Mouse (Mus musculus) limb, embryonic 15.5 days (tissue): Measurements from ENCODE around the gene Bloc1s3. TPM values are rescaled to one million over a fixed set of nuclear protein-coding genes. Genes with fewer than 3 reads are reported as not detected.
A peak's percentile ranks its signal among the peaks of the same experiment; 100 is the strongest.

ENCODE experiments used
- ATAC-seq: fragments of 200-750 bp; cut with Nextera tagmentation; 2 replicates; pipeline ENCODE4 v1.8.0; 2017; ENCODE audit warnings: low read depth, moderate TSS enrichment; ENCODE audit not compliant: insufficient number of reproducible peaks, low FRiP score, low TSS enrichment
- H3K27ac ChIP-seq: fragments of 300-500 bp; sonication (generic); 2 replicates; pipeline ENCODE4 v1.5.1; 2015; ENCODE audit warnings: moderate library complexity, mild to moderate bottlenecking, inconsistent platforms
- H3K27me3 ChIP-seq: fragments of 300-500 bp; sonication (generic); 2 replicates; pipeline ENCODE4 v1.6.1; 2015; ENCODE audit warnings: inconsistent platforms
- H3K36me3 ChIP-seq: fragments of 300-500 bp; sonication (generic); 2 replicates; pipeline ENCODE4 v1.6.1; 2015; ENCODE audit warnings: inconsistent platforms
- H3K4me1 ChIP-seq: fragments of 300-500 bp; sonication (generic); 2 replicates; pipeline ENCODE4 v1.6.1; 2015; ENCODE audit warnings: inconsistent platforms
- H3K4me2 ChIP-seq: fragments of 300-500 bp; sonication (generic); 2 replicates; pipeline ENCODE4 v1.6.1; 2015; ENCODE audit warnings: mild to moderate bottlenecking, inconsistent platforms
- H3K4me3 ChIP-seq: fragments of 300-500 bp; sonication (generic); 2 replicates; pipeline ENCODE4 v1.5.1; 2015; ENCODE audit warnings: mild to moderate bottlenecking, inconsistent platforms
- H3K9ac ChIP-seq: fragments of 300-500 bp; sonication (generic); 2 replicates; pipeline ENCODE4 v1.6.1; 2015; ENCODE audit warnings: inconsistent platforms
- H3K9me3 ChIP-seq: fragments of 300-500 bp; sonication (generic); 2 replicates; pipeline ENCODE4 v1.6.1; 2016; ENCODE audit warnings: inconsistent platforms
- WGBS: fragments of 180-500 bp; shearing (Covaris S2); methylation state at CpG from one replicate; pipeline ENCODE4 v1.1.7; 2015; 5-methylcytosine and 5-hydroxymethylcytosine counted together
- polyA plus RNA-seq: library from polyadenylated mRNA; unstranded; fragments of >200 nt; fragmentation: Nextera tagmentation; extraction: Ambion mirVana; gene quantifications from 2 replicates; pipeline ENCODE4 v1.2.1, GENCODE M21; 2015

Gene Bloc1s3
- polyA plus RNA-seq, 1 experiment from 2014 or later, result 2.0 TPM

GRCm38 (mm10) chr7:19540771-19541566 is 32.8 kb upstream of the Bloc1s3 start:
- ATAC-seq, result no peak
- H3K9ac ChIP-seq, result no peak overlapping the region
- H3K9me3 ChIP-seq, result no peaks in the 10 kb centered on the region
- H3K27ac ChIP-seq, result no peak overlapping the region; the same call in 1 of the 2 replicates
- peaks cover 51% of the 10 kb centered on the region for H3K4me1 ChIP-seq
- no peak overlapping the region for H3K4me3 ChIP-seq
- H3K4me2 ChIP-seq, result no peak overlapping the region
- no peaks in the 10 kb centered on the region for H3K27me3 ChIP-seq
- 83% methylated on average over 2 of the region's 2 CpGs for WGBS
- H3K36me3 ChIP-seq, result 0 out of 2 replicates have a peak, but pooled peaks cover 2% of the 10 kb centered on the region

- Histone ChIP-seq H3K9me3 (no peaks in the 10 kb centered on the region), H3K4me2 (no peak overlapping the region), H3K4me3 (no peak overlapping the region), H3K27me3 (no peaks in the 10 kb centered on the region), H3K4me1 (peaks cover 8% of the 10 kb centered on the region; the same call in 1 of the 2 replicates), H3K9ac (no peak overlapping the region), H3K36me3 (peaks cover 62% of the 10 kb centered on the region), H3K27ac (no peak overlapping the region)
- 92% methylated on average over 10 of the region's 10 CpGs for WGBS
- ATAC-seq, result no peak
Observed at GRCm38 (mm10) chr7:19534676-19535075, 26.5 kb upstream of the Bloc1s3 start.

DNA sequence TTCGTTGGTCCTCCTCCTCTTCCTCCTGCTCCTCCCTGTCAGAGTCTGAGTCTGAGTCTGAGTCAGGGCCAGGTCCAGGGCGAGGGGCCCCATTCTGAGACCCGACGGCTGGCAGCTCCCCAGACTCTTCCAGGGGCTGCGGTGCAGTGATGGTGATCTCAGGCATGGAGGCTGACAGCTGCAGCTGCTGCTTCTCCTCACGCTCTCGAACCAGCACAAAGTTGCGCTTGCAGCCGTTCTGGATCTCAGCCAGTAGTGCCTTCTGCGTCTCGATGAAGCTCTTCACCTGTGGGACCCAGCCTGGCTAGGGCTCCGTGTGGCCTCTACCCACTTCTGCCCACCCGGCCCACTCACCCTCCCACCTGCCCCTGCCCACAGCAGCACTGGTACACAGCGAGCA is 24.1 kb upstream of the Bloc1s3 start:
- peaks cover 5% of the 10 kb centered on the region; the same call in 1 of the 2 replicates for H3K4me1 ChIP-seq
- no peaks in the 10 kb centered on the region for H3K9me3 ChIP-seq
- peaks cover 71% of the 10 kb centered on the region for H3K36me3 ChIP-seq
- H3K27ac ChIP-seq, result no peak overlapping the region
- H3K4me2 ChIP-seq, result no peak overlapping the region
- H3K9ac ChIP-seq, result no peak overlapping the region
- 81% methylated on average over 14 of the region's 14 CpGs for WGBS
- no peak overlapping the region for H3K4me3 ChIP-seq
- no peak; the same call in 1 of the 2 replicates for ATAC-seq
- H3K27me3 ChIP-seq, result no peaks in the 10 kb centered on the region

DNA sequence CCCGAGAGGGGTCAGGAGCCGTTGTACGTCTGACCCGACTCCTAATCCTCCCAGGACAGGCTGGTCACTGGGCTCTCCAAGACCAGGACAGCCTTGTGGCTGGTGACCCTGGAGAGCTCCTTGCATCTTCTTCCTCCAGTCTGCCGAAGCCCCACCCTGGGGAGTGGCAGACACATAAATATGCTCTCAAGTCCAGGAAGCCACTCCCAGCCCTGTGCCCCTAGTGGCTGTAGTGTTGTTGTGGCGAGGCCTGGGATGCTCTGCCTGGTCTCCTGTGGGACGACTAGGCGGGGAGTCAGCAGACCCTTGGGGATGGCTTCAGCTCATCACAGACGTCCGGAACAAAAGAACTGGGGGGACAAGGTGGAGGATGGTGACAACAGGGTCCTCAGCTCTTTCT is 22.9 kb upstream of the Bloc1s3 start:
- Histone ChIP-seq H3K4me1 (no peaks in the 10 kb centered on the region), H3K36me3 (peaks cover 69% of the 10 kb centered on the region), H3K9ac (no peak overlapping the region), H3K4me2 (no peak overlapping the region), H3K27me3 (peaks cover 4% of the 10 kb centered on the region; the same call in 1 of the 2 replicates), H3K9me3 (no peaks in the 10 kb centered on the region), H3K4me3 (no peak overlapping the region), H3K27ac (no peak overlapping the region)
- 64% methylated on average over 10 of the region's 10 CpGs for WGBS
- ATAC-seq, result no peak; the same call in 1 of the 2 replicates

DNA sequence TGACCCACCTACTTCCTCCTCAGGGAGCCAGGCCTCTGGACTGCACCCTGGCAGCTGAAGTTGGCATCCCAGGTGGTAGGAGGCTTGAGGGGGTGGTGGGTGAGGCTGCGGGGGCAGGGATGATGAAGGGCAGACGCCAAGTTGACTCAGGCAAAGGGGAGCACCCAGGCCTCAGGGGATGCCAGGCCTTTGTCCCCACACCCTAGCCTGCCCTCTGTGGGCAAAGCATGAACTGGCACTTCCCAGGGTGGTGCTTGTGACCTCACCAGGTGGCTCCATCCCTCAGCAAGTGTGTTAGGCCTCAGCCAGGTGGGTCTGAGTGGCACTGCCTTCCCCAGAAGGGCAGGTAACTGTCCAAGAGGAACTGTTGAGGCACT is 16.9 kb upstream of the Bloc1s3 start:
- Histone ChIP-seq H3K4me3 (no peak overlapping the region), H3K9me3 (no peaks in the 10 kb centered on the region), H3K4me1 (peaks cover 23% of the 10 kb centered on the region), H3K36me3 (peaks cover 13% of the 10 kb centered on the region), H3K4me2 (no peak overlapping the region), H3K27me3 (peaks cover 60% of the 10 kb centered on the region), H3K9ac (no peak overlapping the region), H3K27ac (no peak overlapping the region)
- no peak for ATAC-seq
- 41% methylated on average over 2 of the region's 2 CpGs for WGBS

DNA sequence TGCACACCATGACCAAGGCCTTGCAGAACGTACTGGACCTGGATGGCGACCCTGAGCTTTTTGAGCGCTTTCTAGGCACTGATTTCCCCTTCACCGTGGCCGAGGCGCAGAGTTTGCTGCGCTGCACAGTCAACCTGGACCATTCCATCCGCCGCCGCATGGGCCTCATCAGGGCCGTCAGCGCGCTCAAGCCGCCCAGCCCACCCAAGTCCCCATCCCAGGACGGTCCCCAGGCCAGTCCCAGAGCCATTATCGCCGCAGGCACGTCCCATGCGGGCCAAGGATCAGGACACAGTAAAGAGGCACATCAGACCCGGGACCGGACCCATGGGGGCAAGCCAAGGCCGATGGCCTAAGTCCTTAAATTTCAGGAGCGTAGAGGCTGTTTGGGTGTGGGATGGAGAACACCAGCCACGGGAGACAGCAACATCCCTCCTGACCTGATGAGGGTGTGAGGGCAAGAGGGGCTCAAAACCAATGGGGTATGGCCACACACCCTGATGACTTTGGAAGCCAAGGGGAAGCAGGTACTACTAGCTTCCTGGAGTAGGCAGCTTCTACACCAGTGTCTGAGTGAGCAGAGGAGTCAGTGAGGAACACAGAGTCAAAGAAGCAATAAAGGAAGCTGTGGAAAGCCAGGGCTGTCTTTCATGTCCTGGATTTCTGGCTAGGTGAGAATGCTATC is 16.4 kb upstream of the Bloc1s3 start:
- Histone ChIP-seq H3K9me3 (no peaks in the 10 kb centered on the region), H3K27me3 (peaks cover 66% of the 10 kb centered on the region), H3K9ac (no peak overlapping the region), H3K4me1 (peaks cover 28% of the 10 kb centered on the region), H3K36me3 (peaks cover 8% of the 10 kb centered on the region), H3K4me2 (peak overlapping the region; percentile 92), H3K27ac (no peak overlapping the region), H3K4me3 (peak overlapping the region; percentile 44)
- no peak; the same call in 1 of the 2 replicates for ATAC-seq
- 14% methylated on average over 24 of the region's 24 CpGs for WGBS

DNA sequence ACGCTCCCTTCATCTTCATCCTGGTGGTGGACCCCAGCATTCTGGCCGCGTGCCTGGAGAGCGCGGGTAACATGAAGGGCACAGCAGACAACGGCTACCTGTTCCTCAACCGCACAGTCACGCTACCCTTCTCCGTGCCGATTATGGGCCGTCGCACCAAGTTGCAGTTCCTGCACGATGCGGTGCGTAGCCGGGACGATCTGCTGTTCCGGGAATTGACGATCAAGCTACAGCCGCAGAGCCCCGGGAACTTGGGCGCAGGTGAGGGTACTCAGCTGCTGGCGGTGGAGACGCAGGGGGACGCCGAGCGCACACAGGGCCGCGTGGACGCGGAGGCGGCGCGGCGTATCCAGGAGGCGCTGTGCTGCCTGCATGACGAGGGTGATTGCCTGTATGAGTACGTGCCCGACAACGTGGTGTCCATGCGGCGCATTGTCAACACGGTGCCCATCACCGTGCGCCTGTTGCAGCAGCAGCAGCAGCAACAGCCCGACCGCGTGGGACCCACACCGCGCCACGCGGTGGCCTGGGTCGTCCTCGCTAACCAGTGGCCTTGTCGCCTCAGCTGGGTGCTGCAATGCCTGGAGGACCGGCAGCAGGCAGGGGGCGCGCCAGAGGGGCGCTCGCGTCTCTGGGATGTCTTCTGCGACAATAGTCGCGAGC is 15.7 kb upstream of the Bloc1s3 start:
- H3K9me3 ChIP-seq, result no peaks in the 10 kb centered on the region
- peak overlapping the region; percentile 44 for H3K4me3 ChIP-seq

DNA sequence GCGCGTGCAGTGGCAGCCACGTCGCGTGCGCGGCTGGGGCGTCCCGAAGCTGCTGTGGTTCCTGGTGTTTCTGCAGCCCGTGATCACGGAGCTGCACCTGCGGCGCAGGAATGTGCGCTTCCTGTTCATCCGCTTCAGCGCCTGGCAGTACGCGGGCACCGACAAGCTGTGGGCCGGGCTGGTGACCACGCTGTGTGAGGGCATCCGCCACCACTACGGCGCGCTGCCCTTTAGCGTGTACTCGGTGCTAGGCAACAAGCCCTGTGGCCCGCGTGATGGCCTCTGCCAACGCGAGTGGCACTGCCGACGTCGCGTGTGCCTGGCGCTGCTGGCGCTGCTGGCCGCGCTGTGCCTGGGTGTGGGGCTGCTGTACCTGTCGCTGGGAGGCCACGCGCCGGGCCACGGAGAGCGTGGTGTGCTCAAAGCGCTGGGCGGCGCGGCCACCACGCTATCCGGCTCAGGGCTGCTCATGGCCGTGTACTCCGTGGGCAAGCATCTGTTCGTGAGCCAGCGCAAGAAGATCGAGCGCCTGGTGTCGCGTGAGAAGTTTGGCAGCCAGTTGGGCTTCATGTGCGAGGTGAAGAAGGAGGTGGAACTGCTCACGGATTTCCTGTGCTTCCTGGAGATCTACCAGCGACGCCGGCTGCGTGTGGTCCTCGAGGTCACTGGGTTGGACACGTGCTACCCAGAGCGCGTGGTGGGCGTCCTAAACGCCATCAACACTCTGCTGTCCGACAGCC is 15.0 kb upstream of the Bloc1s3 start:
- Histone ChIP-seq H3K4me1 (peaks cover 29% of the 10 kb centered on the region), H3K4me2 (peak overlapping the region; percentile 92), H3K27ac (no peak overlapping the region), H3K36me3 (no peaks in the 10 kb centered on the region), H3K4me3 (peak overlapping the region; percentile 44), H3K27me3 (peaks cover 79% of the 10 kb centered on the region), H3K9me3 (no peaks in the 10 kb centered on the region), H3K9ac (peak overlapping the region; percentile 40; the same call in 1 of the 2 replicates)
- ATAC-seq, result no peak
- WGBS, result 10% methylated on average over 72 of the region's 72 CpGs

More for the DNA sequence above, 15.7 kb upstream of the Bloc1s3 start:
- under 1% methylated on average over 64 of the region's 64 CpGs for WGBS
- ATAC-seq, result no peak
- Histone ChIP-seq H3K36me3 (peaks cover 1% of the 10 kb centered on the region), H3K27me3 (peaks cover 72% of the 10 kb centered on the region), H3K27ac (no peak overlapping the region), H3K4me1 (peaks cover 29% of the 10 kb centered on the region), H3K9ac (peak overlapping the region; percentile 40), H3K4me2 (peak overlapping the region; percentile 92)

GRCm38 (mm10) chr7:19520032-19520431 is 11.9 kb upstream of the Bloc1s3 start:
- Histone ChIP-seq H3K27ac (no peak overlapping the region), H3K4me1 (peaks cover 36% of the 10 kb centered on the region), H3K9ac (no peak overlapping the region), H3K9me3 (no peaks in the 10 kb centered on the region), H3K27me3 (peaks cover 87% of the 10 kb centered on the region), H3K4me2 (peak overlapping the region; percentile 34), H3K36me3 (no peaks in the 10 kb centered on the region), H3K4me3 (peak overlapping the region; percentile 22)
- ATAC-seq, result no peak
- 6% methylated on average over 23 of the region's 23 CpGs for WGBS

DNA sequence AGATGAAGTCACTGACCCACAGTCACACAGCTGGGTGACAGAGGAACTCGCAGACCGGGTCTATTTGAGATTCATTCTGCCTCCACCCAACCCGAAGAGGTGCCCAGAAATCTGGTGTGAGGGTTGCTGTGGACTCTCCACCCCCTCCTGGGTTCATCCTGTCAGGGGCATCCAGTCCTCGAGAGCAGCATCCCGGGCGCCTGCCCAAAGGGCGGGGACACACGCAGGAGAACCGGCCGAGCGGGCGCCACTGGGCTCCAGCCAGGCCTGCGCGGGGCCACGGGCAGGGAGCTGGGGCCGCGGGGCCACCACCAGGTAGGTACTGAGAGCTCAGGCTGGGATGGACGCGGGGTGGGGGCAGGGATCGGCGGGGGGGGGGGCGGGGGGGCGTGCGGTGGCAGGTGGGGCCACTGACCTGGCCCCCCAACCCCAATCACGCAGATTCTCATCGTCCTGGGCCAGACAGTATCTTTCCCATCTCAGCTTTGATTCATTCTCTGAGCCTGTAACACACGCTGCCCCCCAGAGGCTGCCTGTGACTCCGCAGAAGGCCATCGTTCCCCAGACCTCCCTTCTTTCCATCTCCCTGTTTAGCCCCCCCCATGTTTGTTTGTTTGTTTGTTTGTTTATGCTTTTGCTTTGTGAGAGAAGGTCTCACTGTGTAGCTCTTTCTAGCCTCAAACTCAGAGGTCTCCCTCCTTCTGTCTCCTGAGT is 9.6 kb upstream of the Bloc1s3 start, which contains the start of gene Nkpd1:
TSS of gene Nkpd1 (plus strand) at position 187 of the 714 bp plus-strand sequence.
- Histone ChIP-seq H3K4me1 (peaks cover 21% of the 10 kb centered on the region), H3K9ac (0 out of 2 replicates have a peak within 1 kb of the TSS, but pooled peaks have one; percentile 4), H3K36me3 (no peaks in the 10 kb centered on the region), H3K4me3 (peak within 1 kb of the TSS; percentile 7; the same call in 1 of the 2 replicates), H3K27ac (no peak within 1 kb of the TSS), H3K27me3 (peaks cover 65% of the 10 kb centered on the region), H3K4me2 (peak within 1 kb of the TSS; percentile 34), H3K9me3 (no peaks in the 10 kb centered on the region)
- no peak for ATAC-seq
- WGBS, result 3% methylated on average over 24 of the region's 29 CpGs

DNA sequence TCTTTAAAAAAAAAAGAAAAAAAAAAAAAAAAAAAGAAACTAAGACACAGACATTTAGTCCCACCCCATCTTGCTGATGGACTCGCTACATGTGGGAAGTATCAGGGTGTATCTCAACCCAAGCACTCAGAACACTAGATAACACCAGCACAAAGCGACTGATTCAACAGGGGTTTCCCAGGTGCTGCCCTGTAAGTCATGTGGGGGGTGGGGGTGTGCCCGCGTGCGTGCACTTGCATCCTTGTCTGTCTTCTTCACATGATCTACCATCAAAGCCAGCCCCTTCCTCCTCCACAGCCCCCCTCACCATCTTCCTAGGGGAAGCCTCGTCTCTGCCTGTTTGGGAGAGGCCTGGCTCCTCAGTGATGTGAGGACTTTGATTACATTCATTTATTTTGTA is 4.2 kb upstream of the Bloc1s3 start:
- no peak for ATAC-seq
- H3K36me3 ChIP-seq, result no peaks in the 10 kb centered on the region
- 78% methylated on average over 6 of the region's 6 CpGs for WGBS
- no peak overlapping the region for H3K4me3 ChIP-seq
- no peak overlapping the region for H3K9ac ChIP-seq
- no peaks in the 10 kb centered on the region for H3K9me3 ChIP-seq
- H3K27ac ChIP-seq, result no peak overlapping the region
- H3K4me1 ChIP-seq, result peaks cover 19% of the 10 kb centered on the region
- H3K4me2 ChIP-seq, result no peak overlapping the region
- H3K27me3 ChIP-seq, result peaks cover 11% of the 10 kb centered on the region
